Mouse (Mus musculus) spleen, postnatal 0 days (tissue): Measurements from ENCODE around the gene Gnb1. TPM values are rescaled to one million over a fixed set of nuclear protein-coding genes. Genes with fewer than 3 reads are reported as not detected.

ENCODE experiments used
- polyA plus RNA-seq: library from polyadenylated mRNA; unstranded; fragments of >200 nt; fragmentation: Nextera tagmentation; extraction: Ambion mirVana; gene quantifications from 2 replicates; pipeline ENCODE4 v1.2.1, GENCODE M21; 2015

Gnb1 gene
- polyA plus RNA-seq, result 166 and 176 TPM in 2 replicates

DNA sequence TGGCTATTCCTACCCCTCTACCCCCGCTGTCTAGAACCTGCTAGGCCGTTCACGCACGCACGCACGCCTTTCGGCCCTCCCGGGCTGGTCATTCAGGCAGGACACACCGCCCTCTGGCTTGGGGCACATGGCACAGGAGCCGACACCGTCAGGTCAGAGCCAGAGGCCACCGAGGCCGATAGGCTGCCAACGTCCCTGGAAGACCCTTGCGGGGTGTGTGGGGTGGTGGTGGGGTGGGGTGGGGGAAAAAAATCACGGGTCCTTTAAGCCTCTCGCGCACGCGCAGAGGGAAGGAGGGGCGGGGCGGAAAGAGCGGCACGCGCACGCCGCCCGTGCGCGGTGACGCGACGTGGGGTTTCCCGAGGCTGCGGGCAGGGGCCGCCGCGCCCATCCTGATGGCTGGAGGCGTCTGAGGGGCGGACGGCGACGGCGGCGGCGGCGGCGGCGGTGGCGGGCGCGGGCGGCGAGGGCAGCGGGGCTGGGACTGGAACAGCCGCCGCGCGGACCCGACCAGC lies at the start of gene Gnb1:
Gene Gnb1, plus strand, starts transcription at position 372 of the 515 bp plus-strand sequence.

DNA sequence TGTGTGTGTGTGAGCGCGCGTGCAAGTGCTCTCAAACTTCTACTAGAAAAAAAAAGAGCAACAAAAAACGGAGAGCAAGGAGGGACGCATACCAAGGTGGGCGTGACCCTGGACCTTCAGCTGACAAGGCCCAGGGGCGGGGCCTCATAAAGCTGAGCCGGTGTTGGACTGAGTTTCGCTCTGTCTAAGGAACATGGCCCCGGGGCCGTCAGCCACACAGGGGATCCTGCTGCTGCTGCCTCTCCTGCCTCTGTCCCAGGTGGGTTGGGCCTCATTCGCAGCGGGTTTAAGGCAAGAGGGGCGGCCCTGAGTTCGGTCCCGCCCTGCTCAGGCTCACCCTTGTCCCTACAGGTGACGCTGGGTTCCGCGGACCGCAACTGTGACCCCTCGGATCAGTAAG lies 22.2 kb upstream of the Gnb1 start, which contains the start of gene Tmem52:
Gene Tmem52, plus strand, starts transcription at position 163 of the 400 bp plus-strand sequence.

DNA sequence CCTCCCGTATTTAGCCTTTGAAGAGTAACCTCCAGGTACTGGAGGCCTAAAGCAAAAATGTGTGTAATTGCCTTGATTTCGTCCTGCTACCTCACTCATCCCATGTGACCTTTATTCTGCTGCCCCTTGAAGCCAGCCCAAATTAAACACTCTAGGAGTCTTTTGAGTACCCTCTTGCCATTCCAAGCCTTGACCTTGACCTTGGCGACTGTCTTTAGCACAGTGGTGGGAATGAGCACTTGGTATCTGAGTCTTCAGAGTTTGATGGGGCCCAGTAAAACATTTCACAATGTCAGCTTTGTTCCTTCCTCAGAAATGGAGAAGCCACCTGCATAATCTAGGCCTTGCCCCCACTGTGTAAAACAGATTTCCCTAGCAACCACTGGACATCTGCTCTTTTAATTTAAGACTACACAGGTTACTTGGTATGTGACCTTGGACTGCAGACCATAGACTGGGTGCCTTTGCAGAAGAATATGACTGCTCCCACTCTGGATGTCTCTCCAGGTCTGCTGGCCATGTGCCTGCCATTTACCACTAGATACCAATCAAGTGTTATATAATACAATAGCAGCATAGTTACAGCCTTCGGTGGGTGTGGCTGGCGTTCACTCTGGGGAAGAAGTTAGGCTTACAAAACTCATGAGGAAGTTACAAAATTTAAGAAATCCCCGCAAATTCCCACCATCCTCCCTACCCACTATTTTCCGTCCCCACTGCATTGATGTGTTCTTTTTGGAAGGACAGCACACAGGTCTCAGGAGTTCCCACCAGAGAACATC lies 70.7 kb downstream of the Gnb1 start, which contains the start of gene Nadk:
Gene Nadk, plus strand, starts transcription at position 718 of the 782 bp plus-strand sequence.

DNA sequence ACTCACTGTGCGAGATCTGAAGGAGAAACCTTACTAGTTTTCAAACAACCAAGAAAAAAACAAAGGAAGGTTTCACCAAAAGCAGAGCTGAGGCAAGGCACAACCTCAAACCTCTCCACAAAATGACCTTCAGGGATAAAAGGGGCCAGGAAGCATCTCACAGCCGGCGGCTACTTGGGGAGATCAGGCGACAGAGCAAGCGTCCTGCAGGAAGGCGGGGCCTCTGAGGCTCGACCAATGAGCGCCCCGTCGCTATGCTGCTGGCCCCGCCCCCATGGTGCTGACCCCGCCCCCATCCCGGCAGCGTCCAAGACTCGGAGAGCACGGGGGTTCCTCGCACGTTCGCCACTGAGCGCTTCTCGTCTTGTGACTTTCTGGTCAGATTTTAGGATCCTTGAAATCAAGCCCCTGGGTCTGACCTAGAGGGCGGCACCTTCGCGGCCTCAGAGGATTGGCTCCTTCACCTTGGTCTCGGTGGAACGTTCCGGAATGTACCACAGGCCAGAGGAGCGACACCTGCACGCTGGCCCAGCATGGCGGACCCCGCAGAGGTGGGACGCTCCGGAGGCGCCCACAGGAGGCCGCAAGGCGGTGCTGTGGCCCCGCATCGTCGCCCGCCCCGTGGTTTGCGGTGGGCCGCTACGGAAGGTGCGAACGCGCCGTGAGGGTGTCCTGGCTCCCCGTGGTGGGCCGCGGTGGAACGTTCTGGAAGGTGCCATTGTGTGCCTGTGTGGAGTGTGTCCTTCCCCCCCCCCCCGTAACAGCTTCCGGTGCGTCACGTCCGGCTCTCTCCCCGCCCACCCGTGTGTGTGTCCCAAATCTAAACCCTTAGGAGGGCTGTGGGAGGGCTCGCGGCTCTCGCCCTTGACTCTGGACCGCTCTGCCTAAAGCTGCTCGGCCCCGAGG lies 110.2 kb downstream of the Gnb1 start, which contains the start of gene Slc35e2:
Gene Slc35e2, plus strand, starts transcription at position 326 of the 906 bp plus-strand sequence.

Other genes with a start within 250 kb of the Gnb1 start
- gene Faap20, start 241.6 kb upstream of the Gnb1 start, polyA plus RNA-seq, result 29.5 and 35.6 TPM in 2 replicates
- gene Prkcz, start 130.0 kb upstream of the Gnb1 start, polyA plus RNA-seq, result 3.0 and 3.3 TPM in 2 replicates
- gene Gabrd, start 93.2 kb upstream of the Gnb1 start, polyA plus RNA-seq, result 0.11 TPM in 1 of 2 replicates, not detected in the other
- 0.11 and 0.22 TPM in 2 replicates for gene Cfap74, start 82.2 kb upstream of the Gnb1 start, polyA plus RNA-seq
- not detected in 2 replicates for gene Tmem52, start 22.2 kb upstream of the Gnb1 start, polyA plus RNA-seq
- 48.0 and 55.7 TPM in 2 replicates for gene Nadk, start 71.0 kb downstream of the Gnb1 start, polyA plus RNA-seq
- gene Slc35e2, start 110.1 kb downstream of the Gnb1 start, polyA plus RNA-seq, result 7.6 and 7.7 TPM in 2 replicates
- 54.0 and 56.7 TPM in 2 replicates for gene Cdk11b, start 133.5 kb downstream of the Gnb1 start, polyA plus RNA-seq
- gene Gm10563, start 154.0 kb downstream of the Gnb1 start, polyA plus RNA-seq, result not detected in 2 replicates
- 56.8 and 75.1 TPM in 2 replicates for gene Mmp23, start 162.0 kb downstream of the Gnb1 start, polyA plus RNA-seq
- 7.3 and 10.4 TPM in 2 replicates for gene Mib2, start 177.8 kb downstream of the Gnb1 start, polyA plus RNA-seq
- gene Fndc10, start 203.0 kb downstream of the Gnb1 start, polyA plus RNA-seq, result 2.0 and 3.1 TPM in 2 replicates
- 82.9 and 89.4 TPM in 2 replicates for gene Ssu72, start 213.4 kb downstream of the Gnb1 start, polyA plus RNA-seq
- 0.31 and 0.65 TPM in 2 replicates for gene Tmem240, start 243.4 kb downstream of the Gnb1 start, polyA plus RNA-seq